Mouse (Mus musculus): ENCODE results near the gene Tnrc6b. TPM values are rescaled to one million over a fixed set of nuclear protein-coding genes. Genes with fewer than 3 reads are reported as not detected.

Gene Tnrc6b
- total RNA-seq (2012; rRNA removed): 8.0 and 8.2 TPM in 2 replicates
- 10 to 100 TPM in 1 of 2 experiments, 1 to 10 TPM in 1; 7.8 to 13.9 TPM for polyA plus RNA-seq (2012; ENCODE audit: insufficient read depth in 1 of 2, insufficient read length in 2 of 2, low read depth in 1 of 2, low replicate concordance in 2 of 2, missing spikeins in 1 of 2)

GRCm38 (mm10) chr15:80710608-80711363 lies at the start of gene Tnrc6b:
Tnrc6b (plus strand) TSS chr15:80711313.
- Histone ChIP-seq H3K36me3 (ENCODE audit: control insufficient read depth in 1 of 2, insufficient read depth in 2 of 2, low read length in 2 of 2) (peaks cover 0 to 8% of the 10 kb centered on the region in 2 experiments; a peak in 2 of 4 replicates), H3K9me3 (replicated peaks; ENCODE audit: insufficient read depth, low read length) (no peaks in the 10 kb centered on the region), H3K4me3 (ENCODE audit: control insufficient read depth in 1 of 2, insufficient read depth in 1 of 2, low read depth in 2 of 2, low read length in 2 of 2) (peak within 1 kb of the TSS; percentile 80 to 87), H3K79me2 (ENCODE audit: control insufficient read depth, insufficient read depth, low read length, poor library complexity) (peaks cover 2% of the 10 kb centered on the region; the same call in 1 of the 2 replicates), H3K4me1 (ENCODE audit: control insufficient read depth in 1 of 2, insufficient read depth in 2 of 2, low read length in 2 of 2) (peaks cover 0 to 9% of the 10 kb centered on the region in 2 experiments; a peak in 2 of 4 replicates), H3K27ac (ENCODE audit: control insufficient read depth, low read depth, low read length) (peak within 1 kb of the TSS; percentile 76), H3K27me3 (ENCODE audit: control insufficient read depth in 1 of 2, insufficient read depth in 2 of 2, low read length in 2 of 2) (no peaks in the 10 kb centered on the region), H3K9ac (ENCODE audit: control insufficient read depth, low read depth, low read length, poor library complexity, severe bottlenecking) (peak within 1 kb of the TSS; percentile 77)
- DNase-seq (ENCODE audit: low read depth, low spot score): peak; percentile 100
- TF ChIP-seq TBP (IDR thresholded peaks at IDR 0.05; ENCODE audit: low read depth, low read length) (peak; percentile 98), ZNF384 (IDR thresholded peaks at IDR 0.05; ENCODE audit: low read depth, low read length) (no peak), CTCF (IDR thresholded peaks at IDR 0.05 in 2 of 3, conservative IDR thresholded peaks at IDR 0.05 in 1 of 3; ENCODE audit: control insufficient read depth in 1 of 3, insufficient read depth in 1 of 3, low read depth in 2 of 3, low read length in 3 of 3, poor library complexity in 1 of 3, severe bottlenecking in 1 of 3) (no peak), RCOR1 (IDR thresholded peaks at IDR 0.05; ENCODE audit: low read depth, low read length) (no peak), NELFE (IDR thresholded peaks at IDR 0.05; ENCODE audit: low read depth, low read length) (peak; percentile 93), TAL1 (IDR thresholded peaks at IDR 0.05; ENCODE audit: low read length) (no peak), HCFC1 (IDR thresholded peaks at IDR 0.05; ENCODE audit: low read depth, low read length) (peak; percentile 86), GATA1 (IDR thresholded peaks at IDR 0.05; ENCODE audit: low read depth, low read length) (0 out of 2 replicates have a peak, but pooled peaks have one; percentile 6), CHD2 (IDR thresholded peaks at IDR 0.05; ENCODE audit: low read length) (peak; percentile 88), MAX (IDR thresholded peaks at IDR 0.05; ENCODE audit: low read length) (peak; percentile 15; the same call in 1 of the 2 replicates), SIN3A (IDR thresholded peaks at IDR 0.05; ENCODE audit: low read length) (peak; percentile 83), KAT2A (conservative IDR thresholded peaks at IDR 0.05; ENCODE audit: low read depth, low read length) (peak; percentile 63; the same call in 1 of the 2 replicates), SMC3 (IDR thresholded peaks at IDR 0.05; ENCODE audit: low read depth, low read length) (no peak), EP300 (IDR thresholded peaks at IDR 0.05; ENCODE audit: low read depth in 1 of 2, low read length in 2 of 2) (no peak), UBTF (IDR thresholded peaks at IDR 0.05; ENCODE audit: borderline replicate concordance, insufficient read depth, low read depth, low read length) (0 out of 2 replicates have a peak, but pooled peaks have one; percentile 12), POLR2AphosphoS2 (IDR thresholded peaks at IDR 0.05; ENCODE audit: low read length) (peak; percentile 93), POLR2AphosphoS5 (IDR thresholded peaks at IDR 0.05; ENCODE audit: borderline replicate concordance, low read depth, low read length) (no peak; the same call in 1 of the 2 replicates), E2F4 (IDR thresholded peaks at IDR 0.05; ENCODE audit: borderline replicate concordance, low read depth, low read length) (no peak), MXI1 (IDR thresholded peaks at IDR 0.05; ENCODE audit: low read depth, low read length) (peak; percentile 77), BHLHE40 (IDR thresholded peaks at IDR 0.05; ENCODE audit: borderline replicate concordance, low read depth, low read length) (no peak), TCF12 (IDR thresholded peaks at IDR 0.05; ENCODE audit: low read depth, low read length) (peak; percentile 69; the same call in 1 of the 2 replicates), MAZ (IDR thresholded peaks at IDR 0.05; ENCODE audit: low read depth, low read length) (peak; percentile 66), ELF1 (IDR thresholded peaks at IDR 0.05; ENCODE audit: low read depth, low read length) (peak; percentile 99), NRF1 (IDR thresholded peaks at IDR 0.05; ENCODE audit: insufficient read depth, low read depth, low read length, poor library complexity, severe bottlenecking) (no peak), CHD1 (IDR thresholded peaks at IDR 0.05; ENCODE audit: low read depth, low read length) (no peak), POLR2A (IDR thresholded peaks at IDR 0.05; ENCODE audit: control insufficient read depth in 1 of 2, insufficient read depth in 1 of 2, low read depth in 1 of 2, low read length in 2 of 2, poor library complexity in 1 of 2) (peak; percentile 87 to 93; a peak in 3 of 4 replicates), ETS1 (IDR thresholded peaks at IDR 0.05; ENCODE audit: low read depth, low read length) (0 out of 2 replicates have a peak, but pooled peaks have one; percentile 2), ZC3H11A (IDR thresholded peaks at IDR 0.05; ENCODE audit: low read depth, low read length) (no peak), RAD21 (IDR thresholded peaks at IDR 0.05; ENCODE audit: low read depth, low read length) (no peak), ZMIZ1 (IDR thresholded peaks at IDR 0.05; ENCODE audit: low read depth, low read length) (peak; percentile 94)

Measured in MEL (cell line).